Mouse (Mus musculus): ENCODE results near the gene Lemd1. TPM values are rescaled to one million over a fixed set of nuclear protein-coding genes. Genes with fewer than 3 reads are reported as not detected.
A peak's percentile ranks its signal among the peaks of the same experiment; 100 is the strongest.

Lemd1 gene
- polyA plus RNA-seq, 1 experiment, result not detected

GRCm38 (mm10) chr1:132209400-132209799 is 18.2 kb downstream of the Lemd1 start:
- TF ChIP-seq CTCF (IDR thresholded peaks at IDR 0.05; ENCODE audit: borderline replicate concordance, insufficient read depth, low read length), result no peak
- TF ChIP-seq POLR2A (IDR thresholded peaks at IDR 0.05; ENCODE audit: low read depth, low read length), result no peak
- Histone ChIP-seq H3K4me3 (ENCODE audit: insufficient read depth, low read length) (no peak overlapping the region), H3K4me1 (ENCODE audit: control insufficient read depth, insufficient read depth, low read length) (peaks cover 22% of the 10 kb centered on the region), H3K27ac (ENCODE audit: insufficient read depth, low read length) (no peak overlapping the region)

GRCm38 (mm10) chr1:132210922-132211321 is 19.7 kb downstream of the Lemd1 start:
- TF ChIP-seq CTCF (IDR thresholded peaks at IDR 0.05; ENCODE audit: borderline replicate concordance, insufficient read depth, low read length) (peak; percentile 49; the same call in 1 of the 2 replicates), POLR2A (IDR thresholded peaks at IDR 0.05; ENCODE audit: low read depth, low read length) (no peak)
- Histone ChIP-seq H3K4me1 (ENCODE audit: control insufficient read depth, insufficient read depth, low read length) (peaks cover 22% of the 10 kb centered on the region), H3K27ac (ENCODE audit: insufficient read depth, low read length) (no peak overlapping the region), H3K4me3 (ENCODE audit: insufficient read depth, low read length) (no peak overlapping the region)

- no peak overlapping the region for H3K27ac ChIP-seq (ENCODE audit: insufficient read depth, low read length)
- no peak overlapping the region for H3K4me3 ChIP-seq (ENCODE audit: insufficient read depth, low read length)
- TF ChIP-seq POLR2A (IDR thresholded peaks at IDR 0.05; ENCODE audit: low read depth, low read length) (no peak), CTCF (IDR thresholded peaks at IDR 0.05; ENCODE audit: borderline replicate concordance, insufficient read depth, low read length) (no peak)
- H3K4me1 ChIP-seq (ENCODE audit: control insufficient read depth, insufficient read depth, low read length), result peaks cover 16% of the 10 kb centered on the region
Observed at GRCm38 (mm10) chr1:132211672-132212071, 20.4 kb downstream of the Lemd1 start.

- peak; percentile 67 for TF ChIP-seq CTCF (IDR thresholded peaks at IDR 0.05; ENCODE audit: borderline replicate concordance, insufficient read depth, low read length)
- no peak for TF ChIP-seq POLR2A (IDR thresholded peaks at IDR 0.05; ENCODE audit: low read depth, low read length)
- no peak overlapping the region for H3K27ac ChIP-seq (ENCODE audit: insufficient read depth, low read length)
- H3K4me1 ChIP-seq (ENCODE audit: control insufficient read depth, insufficient read depth, low read length), result peaks cover 11% of the 10 kb centered on the region
- H3K4me3 ChIP-seq (ENCODE audit: insufficient read depth, low read length), result peak overlapping the region; percentile 20
Observed at GRCm38 (mm10) chr1:132212218-132212617, 21.0 kb downstream of the Lemd1 start.

- Histone ChIP-seq H3K27ac (ENCODE audit: insufficient read depth, low read length) (no peak overlapping the region), H3K4me1 (ENCODE audit: control insufficient read depth, insufficient read depth, low read length) (peaks cover 6% of the 10 kb centered on the region), H3K4me3 (ENCODE audit: insufficient read depth, low read length) (no peak overlapping the region)
- TF ChIP-seq CTCF (IDR thresholded peaks at IDR 0.05; ENCODE audit: borderline replicate concordance, insufficient read depth, low read length) (no peak), POLR2A (IDR thresholded peaks at IDR 0.05; ENCODE audit: low read depth, low read length) (no peak)
Observed at GRCm38 (mm10) chr1:132213076-132213475, 21.8 kb downstream of the Lemd1 start.

GRCm38 (mm10) chr1:132216276-132216675 is 25.0 kb downstream of the Lemd1 start:
- 0 out of 2 replicates have a peak, but pooled peaks cover under 1% of the 10 kb centered on the region for H3K4me1 ChIP-seq (ENCODE audit: control insufficient read depth, insufficient read depth, low read length)
- H3K4me3 ChIP-seq (ENCODE audit: insufficient read depth, low read length), result no peak overlapping the region
- no peak overlapping the region for H3K27ac ChIP-seq (ENCODE audit: insufficient read depth, low read length)
- TF ChIP-seq CTCF (IDR thresholded peaks at IDR 0.05; ENCODE audit: borderline replicate concordance, insufficient read depth, low read length) (no peak), POLR2A (IDR thresholded peaks at IDR 0.05; ENCODE audit: low read depth, low read length) (no peak)

GRCm38 (mm10) chr1:132221627-132222026 is 30.4 kb downstream of the Lemd1 start:
- no peaks in the 10 kb centered on the region for H3K4me1 ChIP-seq (ENCODE audit: control insufficient read depth, insufficient read depth, low read length)
- no peak overlapping the region for H3K27ac ChIP-seq (ENCODE audit: insufficient read depth, low read length)
- H3K4me3 ChIP-seq (ENCODE audit: insufficient read depth, low read length), result no peak overlapping the region
- no peak for TF ChIP-seq POLR2A (IDR thresholded peaks at IDR 0.05; ENCODE audit: low read depth, low read length)
- no peak for TF ChIP-seq CTCF (IDR thresholded peaks at IDR 0.05; ENCODE audit: borderline replicate concordance, insufficient read depth, low read length)

- H3K4me3 ChIP-seq (ENCODE audit: insufficient read depth, low read length), result no peak overlapping the region
Observed at GRCm38 (mm10) chr1:132222166-132222565, 30.9 kb downstream of the Lemd1 start.

GRCm38 (mm10) chr1:132226297-132227080 is 35.3 kb downstream of the Lemd1 start:
- no peak overlapping the region for H3K27ac ChIP-seq (ENCODE audit: insufficient read depth, low read length)
- H3K4me1 ChIP-seq (ENCODE audit: control insufficient read depth, insufficient read depth, low read length), result no peaks in the 10 kb centered on the region
- TF ChIP-seq CTCF (IDR thresholded peaks at IDR 0.05; ENCODE audit: borderline replicate concordance, insufficient read depth, low read length) (no peak), POLR2A (IDR thresholded peaks at IDR 0.05; ENCODE audit: low read depth, low read length) (no peak)
- H3K4me3 ChIP-seq (ENCODE audit: insufficient read depth, low read length), result no peak overlapping the region

More at GRCm38 (mm10) chr1:132222166-132222565, 30.9 kb downstream of the Lemd1 start:
- Histone ChIP-seq H3K4me1 (ENCODE audit: control insufficient read depth, insufficient read depth, low read length) (no peaks in the 10 kb centered on the region), H3K27ac (ENCODE audit: insufficient read depth, low read length) (no peak overlapping the region)
- TF ChIP-seq POLR2A (IDR thresholded peaks at IDR 0.05; ENCODE audit: low read depth, low read length) (no peak), CTCF (IDR thresholded peaks at IDR 0.05; ENCODE audit: borderline replicate concordance, insufficient read depth, low read length) (no peak)

GRCm38 (mm10) chr1:132229667-132230066 is 38.4 kb downstream of the Lemd1 start, which contains the start of gene Gm10188:
TSS of gene Gm10188 (minus strand) at chr1:132229767.
- TF ChIP-seq POLR2A (IDR thresholded peaks at IDR 0.05; ENCODE audit: low read depth, low read length), result no peak
- no peak for TF ChIP-seq CTCF (IDR thresholded peaks at IDR 0.05; ENCODE audit: borderline replicate concordance, insufficient read depth, low read length)

More at GRCm38 (mm10) chr1:132229667-132230066, 38.4 kb downstream of the Lemd1 start, which contains the start of gene Gm10188:
- Histone ChIP-seq H3K4me1 (ENCODE audit: control insufficient read depth, insufficient read depth, low read length) (peaks cover 6% of the 10 kb centered on the region; the same call in 1 of the 2 replicates), H3K4me3 (ENCODE audit: insufficient read depth, low read length) (no peak within 1 kb of the TSS), H3K27ac (ENCODE audit: insufficient read depth, low read length) (no peak within 1 kb of the TSS)
